Mouse (Mus musculus): ENCODE results near the gene Gng7.
"Not testable (repeated sequence)": the region's sequence is repeated elsewhere in the genome, so short reads cannot be mapped to it uniquely, and the experiment has no call there.

Gng7 gene

DNA sequence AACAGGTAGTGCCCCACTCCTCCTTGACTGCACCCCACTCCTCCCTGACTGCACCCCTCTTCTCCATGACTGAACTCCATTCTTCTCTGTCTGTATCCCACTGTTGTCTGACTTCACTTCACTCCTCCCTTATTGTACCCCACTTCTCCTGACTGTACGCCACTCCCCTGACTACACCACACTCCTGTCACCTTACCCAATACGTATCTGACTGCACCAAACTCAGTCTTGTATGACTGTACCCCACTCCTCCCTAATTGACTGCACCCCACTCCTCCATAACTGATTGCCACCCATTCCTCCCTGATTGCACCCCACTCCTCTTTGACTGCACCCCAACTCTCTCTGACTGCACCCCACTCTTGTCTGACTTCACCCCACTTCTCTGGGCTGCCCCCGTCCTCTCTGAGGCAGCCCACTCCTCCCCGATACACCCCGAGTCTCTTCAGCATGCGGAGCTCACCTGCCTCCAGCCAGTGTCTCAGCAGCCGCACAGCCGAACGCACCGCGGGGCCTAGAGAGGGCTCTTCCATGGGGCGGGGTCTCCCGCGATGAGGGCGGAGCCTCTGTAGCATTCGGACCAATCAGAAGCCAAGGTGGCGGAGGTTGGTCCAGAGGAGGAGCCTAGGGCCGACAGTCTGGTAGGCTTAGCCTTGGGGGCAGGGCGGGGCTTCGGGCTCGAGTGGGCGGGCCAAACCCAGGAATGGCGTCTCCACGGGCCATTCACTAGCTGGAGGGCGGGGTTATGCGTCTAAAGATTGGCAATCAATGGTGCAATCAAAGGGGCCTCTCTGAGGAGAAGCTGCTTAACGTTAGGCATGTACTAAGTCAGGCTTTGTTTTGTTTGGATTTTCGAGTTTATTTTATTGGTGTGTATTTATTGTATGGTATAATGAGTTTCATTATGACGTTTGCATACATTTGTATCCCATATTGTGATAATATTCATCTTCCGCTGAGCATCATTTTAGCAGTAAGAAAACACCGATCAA, at the start of gene Gng7:
Gene Gng7 (minus strand): TSS at position 553 of the 992 bp plus-strand sequence.
- in situ Hi-C loops (cut with MboI) = no loop called here

- in situ Hi-C loops (cut with MboI) = not testable (repeated sequence)
Measured at GRCm38 (mm10) chr10:81064519-81064918, 49.8 kb upstream of the Gng7 start.

GRCm38 (mm10) chr10:81062710-81063109, 48.0 kb upstream of the Gng7 start:
- in situ Hi-C loops (cut with MboI) = no loop called here

DNA sequence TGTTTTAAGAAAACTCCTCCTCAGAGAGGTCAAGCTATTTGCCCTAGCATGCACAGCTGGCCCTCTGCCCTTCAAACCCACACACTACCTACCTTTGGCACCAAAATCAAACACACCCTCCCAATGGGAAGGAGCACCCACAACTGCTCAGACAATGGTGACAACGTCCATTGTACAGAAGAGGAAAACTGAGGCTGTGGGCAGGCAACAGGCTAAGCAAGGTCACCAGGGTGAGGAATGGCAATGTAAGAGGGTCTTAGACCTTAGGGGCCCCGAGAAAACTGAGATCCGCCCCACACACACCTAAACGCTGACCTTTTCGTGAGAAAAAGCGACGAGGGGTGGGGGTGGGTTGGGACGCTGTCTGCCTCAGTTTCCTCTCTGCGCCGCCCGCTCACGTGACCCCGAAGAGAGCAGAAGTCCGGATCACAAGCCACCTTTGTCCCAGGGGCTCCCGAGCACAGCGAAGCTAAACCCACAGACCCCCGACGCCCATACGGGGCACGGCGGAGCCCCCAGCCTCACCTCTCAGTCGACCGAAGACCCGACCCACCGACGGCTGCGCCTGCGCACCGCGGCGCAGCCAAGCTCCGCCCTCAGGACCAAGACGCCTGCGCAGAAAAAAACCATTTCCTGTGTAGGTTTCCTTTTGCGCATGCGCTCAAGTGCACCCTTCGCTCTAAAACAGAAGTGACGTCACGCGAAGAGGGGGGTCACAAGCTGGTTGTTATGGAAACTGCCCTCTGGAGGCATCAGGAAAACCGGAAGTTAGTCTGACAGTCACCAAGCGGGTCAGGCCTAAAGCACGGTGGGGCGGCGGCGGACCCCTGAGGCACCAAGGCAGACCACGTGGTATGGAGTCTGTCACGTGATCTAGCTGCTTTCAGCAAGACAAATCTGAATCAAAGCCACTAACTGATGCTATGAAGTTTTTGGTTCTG, 45.1 kb upstream of the Gng7 start, which contains the start of gene Sgta:
Gene Sgta (minus strand): TSS at position 579 of the 941 bp plus-strand sequence.
- in situ Hi-C loops (cut with MboI) = no loop called here

DNA sequence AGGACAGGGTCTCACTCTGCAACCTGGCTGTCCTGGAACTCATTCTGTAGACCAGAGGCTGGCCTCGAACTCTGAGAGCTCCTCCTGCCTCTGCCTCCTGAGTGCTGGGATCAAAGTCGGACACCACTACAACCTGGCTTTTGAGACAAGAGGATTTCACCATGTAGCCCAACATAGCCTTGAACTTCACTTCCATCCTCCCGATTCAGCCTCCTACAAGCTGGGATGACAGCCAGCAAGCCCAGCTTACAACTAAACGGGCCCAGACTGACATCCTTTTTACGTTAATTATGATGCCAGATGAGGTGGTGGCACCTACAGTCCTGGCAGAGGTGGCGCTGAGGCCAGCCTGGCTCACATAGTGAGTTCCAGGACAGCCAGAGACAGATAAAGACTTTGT, 44.2 kb upstream of the Gng7 start:
- in situ Hi-C loops (cut with MboI) = no loop called here

GRCm38 (mm10) chr10:81057406-81058130, 42.8 kb upstream of the Gng7 start:
- in situ Hi-C loops (cut with MboI) = no loop called here

GRCm38 (mm10) chr10:81055802-81056340, 41.1 kb upstream of the Gng7 start:
- in situ Hi-C loops (cut with MboI) = not testable (repeated sequence)

GRCm38 (mm10) chr10:81055169-81055568, 40.4 kb upstream of the Gng7 start:
- in situ Hi-C loops (cut with MboI) = no loop called here

DNA sequence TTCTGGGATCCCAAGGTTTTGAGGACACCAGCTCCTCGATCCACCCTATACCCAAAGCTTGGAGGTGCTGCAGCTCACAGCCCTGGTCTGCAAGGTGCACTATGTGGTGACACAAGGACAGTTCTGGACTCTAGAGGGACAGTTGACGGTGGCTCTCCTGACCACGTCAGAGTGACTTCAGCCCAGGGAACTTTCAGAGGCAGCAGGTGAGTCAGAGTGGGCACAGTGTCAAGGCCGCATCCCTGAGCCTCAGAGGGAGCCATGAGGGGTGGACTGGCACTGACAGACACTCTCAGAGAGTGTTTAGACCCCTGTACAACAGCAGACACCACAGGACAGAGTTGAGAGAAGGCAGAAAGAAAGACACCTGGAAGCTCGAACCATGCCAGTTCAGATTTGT, 37.8 kb upstream of the Gng7 start:
- in situ Hi-C loops (cut with MboI) = no loop called here

DNA sequence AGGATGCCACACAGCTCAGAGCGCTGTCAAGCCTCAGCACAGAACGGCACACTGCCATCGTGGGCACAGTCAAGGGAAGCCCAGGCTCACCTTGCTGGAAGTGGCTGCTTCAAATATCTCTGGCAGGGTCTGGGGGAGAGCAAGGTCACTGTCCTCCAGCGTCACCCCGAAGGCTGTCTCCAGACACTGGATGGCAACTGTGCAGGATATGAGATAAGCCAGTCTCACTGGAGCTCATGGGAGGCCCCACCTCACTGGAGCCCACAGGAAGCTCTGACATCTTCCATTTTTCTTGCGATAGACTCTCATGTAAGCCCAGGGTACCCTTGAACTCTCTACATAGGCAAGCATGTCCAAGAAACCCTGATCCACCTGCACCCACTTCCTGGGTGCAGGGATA, 36.4 kb upstream of the Gng7 start:
- in situ Hi-C loops (cut with MboI) = no loop called here

DNA sequence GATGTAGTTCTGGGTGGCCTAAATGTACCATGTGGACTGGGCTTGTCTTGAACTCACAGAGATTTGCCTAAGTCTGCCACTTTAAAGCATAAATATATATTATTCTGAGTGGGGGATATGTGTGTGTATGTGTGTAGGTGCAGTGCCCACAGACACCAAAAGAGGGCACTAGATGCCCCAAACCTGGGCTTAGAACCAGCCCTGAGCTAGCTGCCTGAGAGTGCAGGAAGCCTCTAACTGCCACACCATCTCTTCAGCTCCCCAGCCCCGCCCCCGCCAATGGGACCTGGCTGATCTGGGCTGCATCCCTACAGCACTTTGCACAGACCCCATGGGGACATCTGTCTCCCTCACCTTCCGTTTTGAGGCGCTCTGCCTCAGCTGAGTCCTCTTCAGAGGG, 35.9 kb upstream of the Gng7 start:
- in situ Hi-C loops (cut with MboI) = no loop called here

DNA sequence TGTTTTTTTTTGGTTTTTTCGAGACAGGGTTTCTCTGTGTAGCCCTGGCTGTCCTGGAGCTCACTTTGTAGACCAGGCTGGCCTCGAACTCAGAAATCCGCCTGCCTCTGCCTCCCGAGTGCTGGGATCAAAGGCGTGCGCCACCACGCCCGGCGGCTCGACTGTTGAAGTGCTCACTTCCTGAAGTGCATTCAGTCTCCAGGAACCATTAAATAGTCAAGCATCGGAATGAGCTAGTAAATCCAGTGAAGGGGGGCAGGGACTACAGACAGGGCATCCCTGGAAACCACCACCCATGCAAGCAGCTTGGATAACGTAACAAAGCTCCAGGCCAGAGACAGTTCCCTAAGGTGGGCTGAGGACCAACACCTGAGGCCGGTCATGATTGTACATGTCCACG, 30.5 kb upstream of the Gng7 start:
- in situ Hi-C loops (cut with MboI) = not testable (repeated sequence)

DNA sequence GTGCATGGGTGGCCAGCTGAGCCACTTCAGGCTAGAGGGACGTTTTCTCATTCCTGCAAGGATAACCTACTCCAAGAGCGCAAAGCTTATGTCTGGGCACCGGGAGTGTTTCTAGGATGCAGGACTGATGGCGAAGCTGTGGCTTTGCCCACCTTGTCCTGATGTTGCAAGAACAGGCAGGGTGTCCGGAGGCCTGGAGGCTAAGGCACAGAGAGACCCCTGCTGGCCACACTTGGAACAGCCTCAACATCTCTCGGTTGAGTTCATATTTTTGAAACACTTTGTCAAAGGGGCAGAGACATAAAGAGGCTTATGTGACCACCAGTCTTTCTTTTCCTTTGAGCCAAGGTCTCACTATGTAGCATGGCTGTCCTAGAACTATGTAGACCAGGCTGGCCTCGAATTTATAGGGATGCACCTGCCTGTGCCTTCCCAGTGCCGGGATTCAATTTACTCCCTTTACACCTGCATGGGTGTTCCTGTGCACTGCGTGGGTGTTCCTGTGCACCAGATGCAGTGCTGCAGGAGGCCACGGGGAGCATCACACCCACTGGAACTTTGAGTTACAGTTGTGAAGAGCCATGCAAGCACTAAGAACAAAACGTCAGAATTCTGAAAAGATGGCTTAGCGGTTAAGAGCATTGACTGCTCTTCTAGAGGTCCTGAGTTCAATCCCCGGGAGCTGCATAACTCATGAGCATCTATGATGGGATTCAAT, 26.9 kb upstream of the Gng7 start:
- in situ Hi-C loops (cut with MboI) = no loop called here

- in situ Hi-C loops (cut with MboI) = no loop called here
Measured at GRCm38 (mm10) chr10:81036988-81037580, 22.3 kb upstream of the Gng7 start, which contains the start of gene Slc39a3. Slc39a3 (minus strand) TSS chr10:81037426.

GRCm38 (mm10) chr10:81036251-81036650, 21.5 kb upstream of the Gng7 start:
- in situ Hi-C loops (cut with MboI) = no loop called here

GRCm38 (mm10) chr10:81033586-81033985, 18.8 kb upstream of the Gng7 start:
- in situ Hi-C loops (cut with MboI) = no loop called here

DNA sequence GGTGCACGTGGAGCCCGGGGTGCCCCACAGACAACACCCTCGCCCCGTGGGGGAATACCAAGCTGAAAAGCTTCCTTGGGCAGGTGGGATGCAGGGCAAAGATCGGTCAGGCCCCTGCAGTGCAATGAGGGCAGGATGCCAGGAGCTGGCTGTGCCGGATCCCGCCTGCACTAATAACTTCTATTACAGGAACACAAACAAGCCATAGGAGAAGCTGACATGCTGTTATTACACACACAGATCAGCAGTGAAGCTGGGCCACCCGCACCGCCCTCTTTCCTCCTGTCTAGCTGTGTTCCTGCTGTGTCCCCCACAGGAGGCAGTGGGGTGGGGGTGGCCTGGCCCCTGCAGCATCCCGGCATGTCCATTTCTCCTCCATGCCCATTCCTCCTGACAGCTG, 14.3 kb upstream of the Gng7 start:
- in situ Hi-C loops (cut with MboI) = no loop called here

DNA sequence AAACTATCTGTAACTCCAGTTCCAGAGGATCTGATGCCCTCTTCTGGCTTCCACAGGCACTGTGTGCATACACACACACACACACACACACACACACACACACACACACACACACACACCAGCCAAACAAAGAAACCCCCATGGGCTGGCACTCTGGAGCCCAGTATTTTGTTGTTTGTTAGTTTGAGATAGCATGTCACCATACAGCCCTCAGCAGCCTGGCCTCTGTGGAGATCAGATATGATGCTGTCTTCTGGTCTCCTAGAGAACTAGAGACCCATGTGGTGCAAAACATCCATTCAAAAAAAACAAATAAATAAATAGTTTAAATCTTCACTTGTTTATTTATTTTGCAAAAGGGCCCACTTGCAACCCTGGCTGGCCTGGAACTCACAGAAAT, 13.5 kb upstream of the Gng7 start:
- in situ Hi-C loops (cut with MboI) = no loop called here

DNA sequence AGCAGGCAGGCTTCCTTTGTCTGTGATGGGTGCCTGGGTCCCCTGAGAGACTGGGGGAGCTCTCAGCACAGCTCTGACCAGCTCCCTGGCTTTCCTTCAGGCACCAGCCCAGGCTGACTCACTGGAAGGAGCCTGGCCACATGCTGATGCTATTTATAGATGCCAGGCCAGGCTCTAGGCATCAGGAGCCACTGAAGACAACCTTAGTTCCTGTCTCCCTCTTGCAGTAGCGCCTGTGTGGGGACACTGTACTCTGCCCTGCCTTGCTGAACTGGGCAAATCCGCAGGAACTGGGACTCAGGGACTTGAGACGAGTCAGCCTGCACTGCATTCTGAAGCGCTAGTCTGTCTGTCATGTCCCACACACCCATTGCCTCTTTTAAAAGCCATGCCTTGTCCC, 12.6 kb upstream of the Gng7 start:
- in situ Hi-C loops (cut with MboI) = no loop called here

DNA sequence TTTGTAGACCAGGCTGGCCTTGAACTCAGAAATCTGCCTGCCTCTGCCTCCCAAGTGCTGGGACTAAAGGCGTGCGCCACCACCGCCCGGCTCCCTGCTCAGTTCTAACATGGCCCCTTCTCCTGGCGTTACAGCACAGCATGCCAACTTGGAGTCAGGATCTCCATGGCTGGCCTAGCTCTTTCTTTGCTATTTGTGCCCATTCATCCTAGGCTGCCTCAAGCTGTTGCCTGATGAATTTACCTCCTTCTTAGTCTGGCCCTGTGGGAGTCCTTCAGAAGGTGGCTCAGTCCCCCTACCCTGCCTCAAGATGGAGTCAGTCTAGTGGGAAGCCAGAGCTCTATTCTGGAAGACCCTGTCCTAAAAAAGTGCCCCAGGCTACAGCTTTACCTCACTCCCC, 12.1 kb upstream of the Gng7 start:
- in situ Hi-C loops (cut with MboI) = no loop called here
